Mouse (Mus musculus): ENCODE measurements at regions not wholly inside any gene's neighbourhood (a gene's known extent, or its start where the extent isn't known, plus 50 kb on each side); places are given as distances from the start of the nearest gene placed in this dataset.
"Not testable (repeated sequence)": the region's sequence is repeated elsewhere in the genome, so short reads cannot be mapped to it uniquely, and the experiment has no call there.

- DNase-seq (ENCODE audit: low spot score): no peak
- H3K36me3 ChIP-seq (ENCODE audit: control insufficient read depth, insufficient read depth, low read length): no peaks in the 10 kb centered on the region
- H3K9ac ChIP-seq (ENCODE audit: low read depth, low read length): no peak overlapping the region
- H3K9me3 ChIP-seq (ENCODE audit: control insufficient read depth, low read length): no peaks in the 10 kb centered on the region
- no peak overlapping the region for H3K27ac ChIP-seq (ENCODE audit: low read depth, low read length)
- H3K4me2 ChIP-seq: no peak overlapping the region
- ATAC-seq (replicated peaks; ENCODE audit: low FRiP score): no peak
- H3K4me3 ChIP-seq (ENCODE audit: low read depth, low read length): no peak overlapping the region
- 84% methylated on average over 2 of the region's 2 CpGs for WGBS
- no peaks in the 10 kb centered on the region for H3K4me1 ChIP-seq (replicated peaks; ENCODE audit: control insufficient read depth, insufficient read depth, low read length)
- no peaks in the 10 kb centered on the region for H3K27me3 ChIP-seq (replicated peaks; ENCODE audit: control insufficient read depth, insufficient read depth, low read length)
Measured at GRCm38 (mm10) chr9:9500345-9500744, 261.4 kb upstream of the Arhgap42 start.

GRCm38 (mm10) chr9:9493594-9494182 is 254.8 kb upstream of the Arhgap42 start:
- DNase-seq (ENCODE audit: low spot score): no peak
- H3K27ac ChIP-seq (ENCODE audit: low read depth, low read length): no peak overlapping the region
- H3K36me3 ChIP-seq (ENCODE audit: control insufficient read depth, insufficient read depth, low read length): no peaks in the 10 kb centered on the region
- 80% methylated on average over 3 of the region's 3 CpGs for WGBS
- no peaks in the 10 kb centered on the region for H3K4me1 ChIP-seq (replicated peaks; ENCODE audit: control insufficient read depth, insufficient read depth, low read length)
- H3K4me2 ChIP-seq: no peak overlapping the region
- H3K9ac ChIP-seq (ENCODE audit: low read depth, low read length): no peak overlapping the region
- no peaks in the 10 kb centered on the region for H3K27me3 ChIP-seq (replicated peaks; ENCODE audit: control insufficient read depth, insufficient read depth, low read length)
- H3K4me3 ChIP-seq (ENCODE audit: low read depth, low read length): no peak overlapping the region
- no peak for ATAC-seq (replicated peaks; ENCODE audit: low FRiP score)
- H3K9me3 ChIP-seq (ENCODE audit: control insufficient read depth, low read length): no peaks in the 10 kb centered on the region

GRCm38 (mm10) chr9:9477145-9477544 is 238.2 kb upstream of the Arhgap42 start:
- Histone ChIP-seq H3K36me3 (ENCODE audit: control insufficient read depth, insufficient read depth, low read length) (no peaks in the 10 kb centered on the region), H3K27me3 (replicated peaks; ENCODE audit: control insufficient read depth, insufficient read depth, low read length) (no peaks in the 10 kb centered on the region), H3K4me1 (replicated peaks; ENCODE audit: control insufficient read depth, insufficient read depth, low read length) (no peaks in the 10 kb centered on the region), H3K4me3 (ENCODE audit: low read depth, low read length) (no peak overlapping the region), H3K9me3 (ENCODE audit: control insufficient read depth, low read length) (no peaks in the 10 kb centered on the region), H3K27ac (ENCODE audit: low read depth, low read length) (no peak overlapping the region), H3K4me2 (no peak overlapping the region), H3K9ac (ENCODE audit: low read depth, low read length) (no peak overlapping the region)
- ATAC-seq (replicated peaks; ENCODE audit: low FRiP score): no peak
- no peak for DNase-seq (ENCODE audit: low spot score)

GRCm38 (mm10) chr9:9475009-9475744 is 236.3 kb upstream of the Arhgap42 start:
- no peak for ATAC-seq (replicated peaks; ENCODE audit: low FRiP score)
- H3K4me1 ChIP-seq (replicated peaks; ENCODE audit: control insufficient read depth, insufficient read depth, low read length): no peaks in the 10 kb centered on the region
- 49% methylated on average over 8 of the region's 8 CpGs for WGBS

GRCm38 (mm10) chr9:9444213-9444612 is 205.3 kb upstream of the Arhgap42 start:
- no peaks in the 10 kb centered on the region for H3K4me1 ChIP-seq (replicated peaks; ENCODE audit: control insufficient read depth, insufficient read depth, low read length)
- no peaks in the 10 kb centered on the region for H3K27me3 ChIP-seq (replicated peaks; ENCODE audit: control insufficient read depth, insufficient read depth, low read length)
- H3K4me3 ChIP-seq (ENCODE audit: low read depth, low read length): no peak overlapping the region
- 77% methylated on average over 1 of the region's 1 CpGs for WGBS
- ATAC-seq (replicated peaks; ENCODE audit: low FRiP score) (no peak), DNase-seq (ENCODE audit: low spot score) (no peak)
- no peak overlapping the region for H3K4me2 ChIP-seq
- no peaks in the 10 kb centered on the region for H3K9me3 ChIP-seq (ENCODE audit: control insufficient read depth, low read length)
- H3K9ac ChIP-seq (ENCODE audit: low read depth, low read length): no peak overlapping the region
- H3K27ac ChIP-seq (ENCODE audit: low read depth, low read length): no peak overlapping the region
- H3K36me3 ChIP-seq (ENCODE audit: control insufficient read depth, insufficient read depth, low read length): no peaks in the 10 kb centered on the region

More at GRCm38 (mm10) chr9:9475009-9475744, 236.3 kb upstream of the Arhgap42 start:
- no peak for DNase-seq (ENCODE audit: low spot score)
- H3K4me2 ChIP-seq: no peak overlapping the region
- no peak overlapping the region for H3K4me3 ChIP-seq (ENCODE audit: low read depth, low read length)
- no peaks in the 10 kb centered on the region for H3K9me3 ChIP-seq (ENCODE audit: control insufficient read depth, low read length)
- H3K9ac ChIP-seq (ENCODE audit: low read depth, low read length): no peak overlapping the region
- no peaks in the 10 kb centered on the region for H3K36me3 ChIP-seq (ENCODE audit: control insufficient read depth, insufficient read depth, low read length)
- H3K27me3 ChIP-seq (replicated peaks; ENCODE audit: control insufficient read depth, insufficient read depth, low read length): no peaks in the 10 kb centered on the region
- no peak overlapping the region for H3K27ac ChIP-seq (ENCODE audit: low read depth, low read length)

- no peaks in the 10 kb centered on the region for H3K36me3 ChIP-seq (ENCODE audit: control insufficient read depth, insufficient read depth, low read length)
- 68% methylated on average over 2 of the region's 2 CpGs for WGBS
- no peak overlapping the region for H3K4me2 ChIP-seq
- no peak for ATAC-seq (replicated peaks; ENCODE audit: low FRiP score)
- H3K4me1 ChIP-seq (replicated peaks; ENCODE audit: control insufficient read depth, insufficient read depth, low read length): no peaks in the 10 kb centered on the region
- H3K27me3 ChIP-seq (replicated peaks; ENCODE audit: control insufficient read depth, insufficient read depth, low read length): no peaks in the 10 kb centered on the region
- no peaks in the 10 kb centered on the region for H3K9me3 ChIP-seq (ENCODE audit: control insufficient read depth, low read length)
- H3K27ac ChIP-seq (ENCODE audit: low read depth, low read length): no peak overlapping the region
- no peak overlapping the region for H3K4me3 ChIP-seq (ENCODE audit: low read depth, low read length)
- no peak for DNase-seq (ENCODE audit: low spot score)
- H3K9ac ChIP-seq (ENCODE audit: low read depth, low read length): no peak overlapping the region
Measured at GRCm38 (mm10) chr9:9420326-9420725, 181.4 kb upstream of the Arhgap42 start.

- Histone ChIP-seq H3K36me3 (ENCODE audit: control insufficient read depth, insufficient read depth, low read length) (no peaks in the 10 kb centered on the region), H3K27ac (ENCODE audit: low read depth, low read length) (no peak overlapping the region), H3K9ac (ENCODE audit: low read depth, low read length) (no peak overlapping the region), H3K9me3 (ENCODE audit: control insufficient read depth, low read length) (no peaks in the 10 kb centered on the region), H3K4me3 (ENCODE audit: low read depth, low read length) (no peak overlapping the region), H3K4me2 (no peak overlapping the region), H3K4me1 (replicated peaks; ENCODE audit: control insufficient read depth, insufficient read depth, low read length) (no peaks in the 10 kb centered on the region), H3K27me3 (replicated peaks; ENCODE audit: control insufficient read depth, insufficient read depth, low read length) (no peaks in the 10 kb centered on the region)
- ATAC-seq (replicated peaks; ENCODE audit: low FRiP score) (no peak), DNase-seq (ENCODE audit: low spot score) (no peak)
- 64% methylated on average over 3 of the region's 3 CpGs for WGBS
Measured at GRCm38 (mm10) chr9:9412460-9413181, 173.7 kb upstream of the Arhgap42 start.

GRCm38 (mm10) chr9:9394190-9394589 is 155.3 kb upstream of the Arhgap42 start:
- H3K4me2 ChIP-seq; ATAC-seq (replicated peaks; ENCODE audit: low FRiP score); H3K4me3 ChIP-seq (ENCODE audit: low read depth, low read length); H3K9me3 ChIP-seq (ENCODE audit: control insufficient read depth, low read length); H3K27ac ChIP-seq (ENCODE audit: low read depth, low read length); H3K9ac ChIP-seq (ENCODE audit: low read depth, low read length); H3K27me3 ChIP-seq (replicated peaks; ENCODE audit: control insufficient read depth, insufficient read depth, low read length); H3K36me3 ChIP-seq (ENCODE audit: control insufficient read depth, insufficient read depth, low read length); H3K4me1 ChIP-seq (replicated peaks; ENCODE audit: control insufficient read depth, insufficient read depth, low read length); DNase-seq (ENCODE audit: low spot score): not testable (repeated sequence)
- WGBS: 89% methylated on average over 4 of the region's 4 CpGs
